Mouse (Mus musculus) neural tube, embryonic 10.5 days (tissue): ENCODE measurements around the gene Cpeb2.

Experiments
- DNase-seq: peaks from one replicate; pipeline ENCODE4 v3.0.0-alpha.2; 2017; ENCODE audit warnings: low spot score; ENCODE audit errors: extremely low spot score

The Cpeb2 gene

GRCm38 (mm10) chr5:43237238-43237637 is 4.3 kb downstream of the Cpeb2 start:
- DNase-seq: no peak

GRCm38 (mm10) chr5:43239141-43239835 is 6.3 kb downstream of the Cpeb2 start:
- no peak for DNase-seq

GRCm38 (mm10) chr5:43240729-43241128 is 7.8 kb downstream of the Cpeb2 start:
- no peak for DNase-seq

- no peak for DNase-seq
These were observed 13.3 kb downstream of the Cpeb2 start for GRCm38 (mm10) chr5:43246236-43246635.

- DNase-seq: no peak
These were observed 14.0 kb downstream of the Cpeb2 start for GRCm38 (mm10) chr5:43246954-43247353.

GRCm38 (mm10) chr5:43248001-43248430 is 15.0 kb downstream of the Cpeb2 start:
- no peak for DNase-seq

- DNase-seq: no peak
These were observed 24.5 kb downstream of the Cpeb2 start for GRCm38 (mm10) chr5:43257490-43257889.

GRCm38 (mm10) chr5:43258472-43259142 is 25.6 kb downstream of the Cpeb2 start:
- no peak for DNase-seq

- DNase-seq: no peak
These were observed 28.8 kb downstream of the Cpeb2 start for GRCm38 (mm10) chr5:43261814-43262213.

- no peak for DNase-seq
These were observed 31.0 kb downstream of the Cpeb2 start for GRCm38 (mm10) chr5:43263951-43264350.

- no peak for DNase-seq
These were observed 31.7 kb downstream of the Cpeb2 start for GRCm38 (mm10) chr5:43264696-43265095.

- DNase-seq: no peak
These were observed 45.0 kb downstream of the Cpeb2 start for GRCm38 (mm10) chr5:43277982-43278381.

GRCm38 (mm10) chr5:43279774-43280173 is 46.8 kb downstream of the Cpeb2 start:
- no peak for DNase-seq

- no peak for DNase-seq
These were observed 52.8 kb downstream of the Cpeb2 start for GRCm38 (mm10) chr5:43285756-43286155.

GRCm38 (mm10) chr5:43289752-43290446 is 56.9 kb downstream of the Cpeb2 start:
- DNase-seq: no peak

GRCm38 (mm10) chr5:43293136-43293535 is 60.2 kb downstream of the Cpeb2 start:
- no peak for DNase-seq

- no peak for DNase-seq
These were observed 64.5 kb downstream of the Cpeb2 start for GRCm38 (mm10) chr5:43297459-43297858.

GRCm38 (mm10) chr5:43298975-43299374 is 66.0 kb downstream of the Cpeb2 start:
- no peak for DNase-seq

- DNase-seq: no peak
These were observed 67.1 kb downstream of the Cpeb2 start for GRCm38 (mm10) chr5:43300076-43300475.

- no peak for DNase-seq
These were observed 68.0 kb downstream of the Cpeb2 start for GRCm38 (mm10) chr5:43300979-43301378.

- DNase-seq: no peak
These were observed 70.5 kb downstream of the Cpeb2 start for GRCm38 (mm10) chr5:43303504-43303903.

GRCm38 (mm10) chr5:43305449-43305848 is 72.5 kb downstream of the Cpeb2 start:
- no peak for DNase-seq
